ENCODE assay signal across 16 mouse cellular contexts in the genomic region with DNA sequence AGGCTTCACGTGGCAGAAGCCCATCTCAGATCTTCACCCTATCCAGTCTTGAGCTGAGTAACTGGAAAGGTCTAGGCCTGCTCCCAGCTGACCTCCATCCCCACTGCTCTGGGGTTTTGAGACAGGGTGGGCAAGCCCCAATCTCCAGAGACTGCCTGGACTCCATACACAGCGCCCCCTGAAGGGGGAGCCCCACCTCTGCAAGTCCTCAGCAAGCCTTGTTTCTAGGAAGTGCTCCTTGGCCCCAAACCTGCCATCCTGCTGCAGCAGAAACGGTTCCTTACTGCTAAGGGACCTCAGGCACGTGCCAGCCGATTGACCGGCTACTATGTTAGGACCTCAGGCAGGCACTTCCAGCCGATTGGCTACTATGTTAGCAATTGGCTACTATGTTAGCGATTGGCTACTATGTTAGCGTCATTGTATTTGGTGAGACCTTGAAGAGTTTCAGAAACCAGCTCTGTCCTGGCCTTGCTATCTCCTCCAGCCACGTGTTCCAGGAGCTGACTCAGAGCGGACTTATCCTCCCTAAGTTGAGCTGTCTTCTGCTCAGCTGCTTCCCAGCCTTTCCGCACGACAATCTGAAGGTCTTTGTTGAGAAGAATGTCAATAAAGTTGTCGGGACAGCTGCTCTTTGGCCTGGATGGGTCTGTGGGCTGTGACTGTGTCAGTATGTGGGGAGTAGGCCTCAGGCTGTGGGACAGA. TPM values are rescaled to one million over a fixed set of nuclear protein-coding genes. Genes with fewer than 3 reads are reported as not detected.
DNase-seq lines count a peak whose midpoint lies in the region; ATAC-seq and TF ChIP-seq lines count a peak whose summit lies in the region.
"Had no signal": no experiment of that assay in that cellular context is flagged by ENCODE, and none has a peak within 500 bp of the region (broad histone marks: within the 10 kb centered on the region; RNA-seq: fewer than 3 reads in every experiment).

No protein-coding gene starts in this region.

- no peaks in the 10 kb centered on the region for H3K79me2 ChIP-seq in heart, adult 2 months (replicated peaks; ENCODE audit: control insufficient read depth, insufficient read depth, low read length)

- TF ChIP-seq EP300 in heart, adult 2 months (IDR thresholded peaks at IDR 0.05; ENCODE audit: insufficient read depth, low read depth, low read length): no peak
- TF ChIP-seq EP300 in liver, embryonic 14.5 days (IDR thresholded peaks at IDR 0.05; ENCODE audit: low read depth): no peak

- no peak overlapping the region for H3K4me2 ChIP-seq in liver, embryonic 14.5 days (ENCODE audit: low read depth)
- H3K4me2 ChIP-seq in liver, embryonic 11.5 days: no peak overlapping the region
- H3K4me2 ChIP-seq: limb, embryonic 12.5 days had no signal

- H3K27ac ChIP-seq in heart, adult 2 months: no peak overlapping the region
- H3K27ac ChIP-seq in liver, embryonic 14.5 days: no peak overlapping the region
- no peak overlapping the region for H3K27ac ChIP-seq in liver, embryonic 11.5 days (ENCODE audit: low read depth, low read length)
- H3K27ac ChIP-seq in heart, embryonic 10.5 days: no peak overlapping the region
- H3K27ac ChIP-seq: limb, embryonic 12.5 days had no signal

- no peaks in the 10 kb centered on the region for H3K27me3 ChIP-seq in heart, adult 2 months (ENCODE audit: control insufficient read depth, insufficient read depth, low read length)
- H3K27me3 ChIP-seq in liver, embryonic 14.5 days (ENCODE audit: control insufficient read depth, insufficient read depth, low read length): peaks cover 17% of the 10 kb centered on the region
- peaks cover 36% of the 10 kb centered on the region for H3K27me3 ChIP-seq in liver, embryonic 11.5 days (replicated peaks; ENCODE audit: control insufficient read depth, insufficient read depth, low read length)
- H3K27me3 ChIP-seq in heart, embryonic 10.5 days (ENCODE audit: insufficient read depth, poor library complexity, severe bottlenecking): peaks cover 100% of the 10 kb centered on the region

- H3K4me3 ChIP-seq in heart, adult 2 months: no peak overlapping the region
- no peak overlapping the region for H3K4me3 ChIP-seq in liver, embryonic 14.5 days (ENCODE audit: insufficient read depth in 1 of 2, low read depth in 2 of 2, low read length in 2 of 2)
- no peak overlapping the region for H3K4me3 ChIP-seq in liver, embryonic 11.5 days (ENCODE audit: low read depth, low read length)
- H3K4me3 ChIP-seq in heart, embryonic 10.5 days: no peak overlapping the region
- H3K4me3 ChIP-seq: limb, embryonic 12.5 days had no signal

- no peak for TF ChIP-seq POLR2A in heart, adult 2 months (IDR thresholded peaks at IDR 0.05; ENCODE audit: insufficient read depth, low read depth, low read length)

- no peaks in the 10 kb centered on the region for H3K36me3 ChIP-seq in heart, adult 2 months (ENCODE audit: control insufficient read depth, insufficient read depth, low read length)
- no peaks in the 10 kb centered on the region for H3K36me3 ChIP-seq in liver, embryonic 14.5 days (replicated peaks; ENCODE audit: control insufficient read depth, insufficient read depth, low read depth)
- no peaks in the 10 kb centered on the region for H3K36me3 ChIP-seq in liver, embryonic 11.5 days (ENCODE audit: control insufficient read depth, insufficient read depth, low read length)
- no peaks in the 10 kb centered on the region for H3K36me3 ChIP-seq in heart, embryonic 10.5 days
- H3K36me3 ChIP-seq: limb, embryonic 12.5 days had no signal

- TF ChIP-seq CTCF in heart, adult 2 months (IDR thresholded peaks at IDR 0.05): peak; percentile 40
- peak; percentile 37 for TF ChIP-seq CTCF in liver, embryonic 14.5 days (IDR thresholded peaks at IDR 0.05; ENCODE audit: low read depth)

- H3K9ac ChIP-seq in heart, adult 2 months (ENCODE audit: low read depth, low read length): no peak overlapping the region
- no peak overlapping the region for H3K9ac ChIP-seq in liver, embryonic 14.5 days (replicated peaks)
- no peak overlapping the region for H3K9ac ChIP-seq in liver, embryonic 11.5 days (ENCODE audit: low read depth, low read length)
- H3K9ac ChIP-seq: limb, embryonic 12.5 days had no signal

- 71% methylated on average over 14 of the region's 14 CpGs for WGBS in heart, adult 2 months
- WGBS in liver, embryonic 14.5 days (ENCODE audit: insufficient replicate concordance): 44% methylated on average over 14 of the region's 14 CpGs
- WGBS in liver, embryonic 11.5 days: 55% methylated on average over 14 of the region's 14 CpGs
- WGBS in heart, embryonic 10.5 days: 50% methylated on average over 14 of the region's 14 CpGs

- no peaks in the 10 kb centered on the region for H3K4me1 ChIP-seq in heart, adult 2 months (ENCODE audit: control insufficient read depth, insufficient read depth, low read length)
- no peaks in the 10 kb centered on the region for H3K4me1 ChIP-seq in liver, embryonic 14.5 days (replicated peaks; ENCODE audit: control insufficient read depth in 2 of 2, insufficient read depth in 2 of 2, low read length in 1 of 2)
- H3K4me1 ChIP-seq in liver, embryonic 11.5 days (replicated peaks; ENCODE audit: control insufficient read depth, insufficient read depth, low read length): peaks cover 4% of the 10 kb centered on the region; the same call in 1 of the 2 replicates
- peaks cover 31% of the 10 kb centered on the region for H3K4me1 ChIP-seq in heart, embryonic 10.5 days

- DNase-seq in heart, adult 2 months: no peak
- DNase-seq in heart, postnatal 14 days: no peak
- DNase-seq in liver, embryonic 14.5 days (ENCODE audit: low read depth in 3 of 3, low spot score in 3 of 3): no peak
- DNase-seq in liver, embryonic 11.5 days (ENCODE audit: low spot score): no peak
- peak; percentile 36 for DNase-seq in R1 (ENCODE audit: low read depth, low spot score)
- no peak for DNase-seq in heart, embryonic 10.5 days (ENCODE audit: low spot score)
- DNase-seq: cerebellum, adult 9-10 months; heart, adult 18-20 months; heart, postnatal 36 days; kidney, adult 11 months; lung, postnatal 4 days; thymus, postnatal 25 days had no signal

- H3K9me3 ChIP-seq in liver, embryonic 14.5 days (ENCODE audit: control insufficient read depth, low read length): no peaks in the 10 kb centered on the region
- no peaks in the 10 kb centered on the region for H3K9me3 ChIP-seq in liver, embryonic 11.5 days (ENCODE audit: control insufficient read depth, low read length)
- no peaks in the 10 kb centered on the region for H3K9me3 ChIP-seq in heart, embryonic 10.5 days
- H3K9me3 ChIP-seq: limb, embryonic 12.5 days had no signal

- no peak for ATAC-seq in liver, embryonic 14.5 days (ENCODE audit: insufficient read depth)
- ATAC-seq in liver, embryonic 11.5 days (replicated peaks; ENCODE audit: low FRiP score): no peak
- ATAC-seq in megakaryocyte progenitor cell, adult 5-6 weeks (replicated peaks; ENCODE audit: poor library complexity): 0 out of 2 replicates have a peak, but pooled peaks have one; percentile 34
- ATAC-seq in megakaryocyte-erythroid progenitor cell, adult 5-6 weeks (replicated peaks; ENCODE audit: low FRiP score, low TSS enrichment, poor library complexity, severe bottlenecking): no peak
- ATAC-seq: midbrain, embryonic 16.5 days had no signal

- intact Hi-C loops in heart, adult 2 months (cut with DNase I): no loop called here
- intact Hi-C loops in heart, postnatal 14 days (cut with DNase I): no loop called here

RNA-seq across cellular contexts. Expression of a gene that starts 18.9 kb away (rescaled TPM):
- 10 to 100 TPM; 10.7 to 12.0 TPM for total RNA-seq in heart, adult 2 months (2021)
- 7.3 and 8.2 TPM in 2 replicates for polyA plus RNA-seq in heart, adult 2 months (2012; rRNA removed)
- 10 to 100 TPM; 22.0 to 23.1 TPM for total RNA-seq in heart, postnatal 14 days (2021)
- 0.26 TPM in 2 replicates for polyA plus RNA-seq in liver, embryonic 14.5 days (2012; rRNA removed)
- 0.03 and 0.08 TPM in 2 replicates for polyA plus RNA-seq in liver, embryonic 14.5 days (2014; fragmentation: Nextera tagmentation; extraction: Ambion mirVana)
- polyA plus RNA-seq in liver, embryonic 11.5 days (2014; fragmentation: Nextera tagmentation; extraction: Ambion mirVana): 0.52 and 0.59 TPM in 2 replicates
- not detected in 2 replicates for total RNA-seq in megakaryocyte progenitor cell, adult 5-6 weeks (2015)
- not detected in 2 replicates for total RNA-seq in megakaryocyte progenitor cell, adult 5-6 weeks (2017)
- total RNA-seq in megakaryocyte-erythroid progenitor cell, adult 5-6 weeks (2014; fragmentation: Nextera tagmentation): not detected in 2 replicates
- not detected in 2 replicates for total RNA-seq in megakaryocyte-erythroid progenitor cell, adult 5-6 weeks (2017)
- polyA plus RNA-seq in heart, embryonic 10.5 days (2016; fragmentation: Nextera tagmentation; extraction: Ambion mirVana): 1.0 and 2.1 TPM in 2 replicates

RNA-seq across cellular contexts. Expression of a gene that starts 20.6 kb away (rescaled TPM):
- under 1 TPM; 0.55 to 0.61 TPM for total RNA-seq in heart, adult 2 months (2021)
- 4.4 and 11.1 TPM in 2 replicates for polyA plus RNA-seq in heart, adult 2 months (2012; rRNA removed)
- 1 to 10 TPM in 1 of 2 experiments, under 1 TPM in 1; 0.37 to 2.2 TPM for total RNA-seq in heart, postnatal 14 days (2021)
- polyA plus RNA-seq in liver, embryonic 14.5 days (2012; rRNA removed): 0.09 and 0.10 TPM in 2 replicates
- 0.19 TPM in 1 of 2 replicates, not detected in the other for polyA plus RNA-seq in liver, embryonic 14.5 days (2014; fragmentation: Nextera tagmentation; extraction: Ambion mirVana)
- polyA plus RNA-seq in liver, embryonic 11.5 days (2014; fragmentation: Nextera tagmentation; extraction: Ambion mirVana): 0.38 and 0.73 TPM in 2 replicates
- not detected in 2 replicates for total RNA-seq in megakaryocyte progenitor cell, adult 5-6 weeks (2015)
- total RNA-seq in megakaryocyte progenitor cell, adult 5-6 weeks (2017): not detected in 2 replicates
- total RNA-seq in megakaryocyte-erythroid progenitor cell, adult 5-6 weeks (2014; fragmentation: Nextera tagmentation): not detected in 2 replicates
- total RNA-seq in megakaryocyte-erythroid progenitor cell, adult 5-6 weeks (2017): not detected in 2 replicates
- polyA plus RNA-seq in heart, embryonic 10.5 days (2016; fragmentation: Nextera tagmentation; extraction: Ambion mirVana): 1.5 and 1.7 TPM in 2 replicates

Comparison
In these comparisons a context has a peak if more than half of its experiments do, and no peak if none do; other contexts are left out.
1. RNA of a gene that starts 18.9 kb away (total RNA-seq): 22.0 to 23.1 TPM in heart, postnatal 14 days and 10.7 to 12.0 TPM in heart, adult 2 months; not detected in megakaryocyte progenitor cell, adult 5-6 weeks and not detected in megakaryocyte-erythroid progenitor cell, adult 5-6 weeks; every median in the first group is over 10 times any median in the second.